Mouse (Mus musculus) lung, adult 2 months (tissue): ENCODE results near the gene Zg16.

ENCODE experiments used
- CTCF ChIP-seq: fragments of 200-500 bp; IDR thresholded peaks from 2 replicates; pipeline ENCODE4 v1.5.1; 2011; ENCODE audit warnings: mild to moderate bottlenecking, low read length, control low read depth; ENCODE audit not compliant: insufficient read depth
- POLR2A ChIP-seq: fragments of 200-500 bp; IDR thresholded peaks from 2 replicates; pipeline ENCODE4 v1.6.1; 2011; ENCODE audit warnings: low read depth, mild to moderate bottlenecking, control low read depth, low read length, borderline replicate concordance; ENCODE audit errors: extremely low read depth

DNA sequence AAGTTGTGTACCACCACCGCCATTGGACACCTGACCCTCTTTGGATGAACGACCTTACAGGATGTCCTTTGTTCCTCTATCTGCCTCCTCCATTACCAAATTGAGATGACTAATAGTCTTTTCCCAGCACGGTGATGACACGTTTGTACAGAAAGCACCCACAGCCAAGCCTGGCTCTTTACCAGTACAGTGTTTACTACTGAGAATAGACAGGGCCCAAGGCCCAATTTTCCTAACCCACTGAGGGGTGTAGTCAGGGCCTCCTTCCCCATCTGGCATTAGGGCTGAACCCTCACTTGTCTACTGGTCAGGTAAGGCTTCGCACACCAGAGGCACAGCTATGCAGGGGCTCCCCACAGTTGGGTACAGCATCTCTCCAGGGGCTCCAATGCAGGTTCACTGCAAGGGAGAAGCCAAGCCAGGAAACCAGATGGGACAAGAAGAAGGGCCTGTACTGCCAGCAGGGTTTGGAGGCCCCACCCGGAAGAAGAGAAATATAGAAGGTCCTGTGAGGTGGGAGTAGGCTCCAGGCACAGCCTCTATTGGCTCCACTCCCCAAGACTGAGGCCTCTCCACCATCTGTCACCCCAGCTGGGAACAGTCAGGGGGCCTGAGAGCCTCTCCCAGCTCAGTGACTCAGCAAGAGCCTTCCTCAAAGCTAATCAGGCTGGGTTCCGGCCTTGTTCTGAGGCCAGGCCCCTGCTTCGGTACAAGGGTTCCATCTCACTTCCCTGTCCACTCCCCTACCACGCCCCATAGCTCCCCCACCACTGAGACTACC is 78.7 kb downstream of the Zg16 start:
- TF ChIP-seq POLR2A (peak; percentile 29; the same call in 1 of the 2 replicates), CTCF (no peak)
